Mouse (Mus musculus) MEL (cell line): Measurements from ENCODE around the gene Men1.

Experiments
- CTCF ChIP-seq, 3 experiments: IDR thresholded peaks in 2 of 3; conservative IDR thresholded peaks in 1 of 3; 2 replicates each; pipeline ENCODE4 v1.5.1; 2011 to 2012; ENCODE audit warnings: low read length in 3 of 3, low read depth in 2 of 3, mild to moderate bottlenecking in 2 of 3, improper control_type of control experiment in 1 of 3, inconsistent platforms in 1 of 3, mixed read lengths in 1 of 3, moderate library complexity in 1 of 3; ENCODE audit not compliant: control insufficient read depth in 1 of 3, insufficient read depth in 1 of 3, poor library complexity in 1 of 3, severe bottlenecking in 1 of 3
- EP300 ChIP-seq, 2 experiments: IDR thresholded peaks; 2 replicates each; pipeline ENCODE4 v1.6.1; 2011; ENCODE audit warnings: improper control_type of control experiment in 2 of 2, low read length in 2 of 2, low read depth in 1 of 2, mild to moderate bottlenecking in 1 of 2
- HCFC1 ChIP-seq: IDR thresholded peaks from 2 replicates; pipeline ENCODE4 v1.6.1; 2012; ENCODE audit warnings: low read depth, mild to moderate bottlenecking, inconsistent platforms, low read length, improper control_type of control experiment, moderate library complexity
- MAX ChIP-seq: IDR thresholded peaks from 2 replicates; pipeline ENCODE4 v1.6.1; 2011; ENCODE audit warnings: low read length, improper control_type of control experiment
- MXI1 ChIP-seq: IDR thresholded peaks from 2 replicates; pipeline ENCODE4 v1.6.1; 2011; ENCODE audit warnings: mild to moderate bottlenecking, low read depth, low read length, improper control_type of control experiment
- NELFE ChIP-seq: IDR thresholded peaks from 2 replicates; pipeline ENCODE4 v1.6.1; 2011; ENCODE audit warnings: low read depth, low read length, improper control_type of control experiment
- POLR2A ChIP-seq, 2 experiments: IDR thresholded peaks; 2 replicates each; pipeline ENCODE4 v1.6.1; 2011 to 2012; ENCODE audit warnings: low read length in 2 of 2, mild to moderate bottlenecking in 2 of 2, control low read depth in 1 of 2, improper control_type of control experiment in 1 of 2, low read depth in 1 of 2, moderate library complexity in 1 of 2; ENCODE audit not compliant: control insufficient read depth in 1 of 2, insufficient read depth in 1 of 2, poor library complexity in 1 of 2
- RCOR1 ChIP-seq: IDR thresholded peaks from 2 replicates; pipeline ENCODE4 v1.6.1; 2012; ENCODE audit warnings: low read depth, mild to moderate bottlenecking, inconsistent platforms, low read length, improper control_type of control experiment
- TCF12 ChIP-seq: IDR thresholded peaks from 2 replicates; pipeline ENCODE4 v1.6.1; 2014; ENCODE audit warnings: low read depth, mild to moderate bottlenecking, inconsistent platforms, low read length, improper control_type of control experiment, moderate library complexity

GRCm38 (mm10) chr19:6294301-6294700 is 40.5 kb upstream of the Men1 start:
- TF ChIP-seq RCOR1 (no peak), HCFC1 (no peak), EP300 (IDR thresholded peaks at IDR 0.05; ENCODE audit: low read depth in 1 of 2, low read length in 2 of 2) (no peak), NELFE (no peak), POLR2A (IDR thresholded peaks at IDR 0.05; ENCODE audit: control insufficient read depth in 1 of 2, insufficient read depth in 1 of 2, low read depth in 1 of 2, low read length in 2 of 2, poor library complexity in 1 of 2) (no peak), MAX (no peak), CTCF (IDR thresholded peaks at IDR 0.05 in 2 of 3, conservative IDR thresholded peaks at IDR 0.05 in 1 of 3; ENCODE audit: control insufficient read depth in 1 of 3, insufficient read depth in 1 of 3, low read depth in 2 of 3, low read length in 3 of 3, poor library complexity in 1 of 3, severe bottlenecking in 1 of 3) (no peak), MXI1 (no peak), TCF12 (no peak)
